Comparison of ENCODE assay signal across 29 mouse cellular contexts in the genomic region with DNA sequence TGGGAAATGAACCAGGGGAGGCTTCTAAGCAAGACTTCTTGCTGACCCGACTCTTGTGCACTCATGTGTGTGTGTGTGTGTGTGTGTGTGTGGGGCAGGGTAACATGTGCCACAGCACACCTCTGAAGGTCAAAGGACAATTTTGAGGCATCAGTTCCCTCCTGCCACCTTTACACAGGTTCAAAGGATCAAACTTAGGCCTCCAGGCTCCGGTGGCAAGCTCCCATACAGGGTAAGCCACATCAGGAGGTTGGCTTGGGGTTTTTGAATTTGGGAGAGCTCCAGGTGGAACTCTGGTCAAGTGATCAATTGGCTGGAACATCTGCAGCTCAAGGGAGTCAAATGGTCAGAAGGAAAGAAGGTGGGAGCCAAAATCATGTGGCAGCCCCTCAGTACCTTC. TPM values are rescaled to one million over a fixed set of nuclear protein-coding genes. Genes with fewer than 3 reads are reported as not detected.
DNase-seq lines count a peak whose midpoint lies in the region; ATAC-seq lines count a peak whose summit lies in the region.
"Had no signal": no experiment of that assay in that cellular context is flagged by ENCODE, and none has a peak within 500 bp of the region (broad histone marks: within the 10 kb centered on the region; RNA-seq: fewer than 3 reads in every experiment).

No protein-coding gene starts in this region.

- H3K4me1 ChIP-seq in kidney, embryonic 14.5 days (ENCODE audit: control insufficient read depth, insufficient read depth, low read length): no peaks in the 10 kb centered on the region
- H3K4me1 ChIP-seq: embryonic facial prominence, embryonic 10.5 days; embryonic facial prominence, embryonic 13.5 days; forebrain, embryonic 12.5 days; forebrain, embryonic 15.5 days; heart, embryonic 12.5 days; heart, embryonic 15.5 days; hindbrain, embryonic 10.5 days; hindbrain, embryonic 13.5 days had no signal

- H3K27ac ChIP-seq in kidney, embryonic 14.5 days (ENCODE audit: low read depth, low read length): no peak overlapping the region
- H3K27ac ChIP-seq: embryonic facial prominence, embryonic 10.5 days; embryonic facial prominence, embryonic 13.5 days; forebrain, embryonic 12.5 days; forebrain, embryonic 15.5 days; heart, embryonic 15.5 days; hindbrain, embryonic 10.5 days; hindbrain, embryonic 13.5 days had no signal

- no peaks in the 10 kb centered on the region for H3K9me3 ChIP-seq in kidney, embryonic 14.5 days (ENCODE audit: control insufficient read depth, low read length)
- H3K9me3 ChIP-seq: embryonic facial prominence, embryonic 10.5 days; embryonic facial prominence, embryonic 13.5 days; forebrain, embryonic 12.5 days; forebrain, embryonic 15.5 days; heart, embryonic 12.5 days; heart, embryonic 15.5 days; hindbrain, embryonic 10.5 days; hindbrain, embryonic 13.5 days had no signal

- no peaks in the 10 kb centered on the region for H3K27me3 ChIP-seq in kidney, embryonic 14.5 days (ENCODE audit: control insufficient read depth, insufficient read depth, low read length)
- H3K27me3 ChIP-seq: embryonic facial prominence, embryonic 13.5 days; forebrain, embryonic 15.5 days; heart, embryonic 15.5 days; hindbrain, embryonic 13.5 days had no signal

- no peaks in the 10 kb centered on the region for H3K36me3 ChIP-seq in kidney, embryonic 14.5 days (ENCODE audit: control insufficient read depth, insufficient read depth, low read length)
- H3K36me3 ChIP-seq: embryonic facial prominence, embryonic 10.5 days; embryonic facial prominence, embryonic 13.5 days; forebrain, embryonic 12.5 days; forebrain, embryonic 15.5 days; heart, embryonic 12.5 days; heart, embryonic 15.5 days; hindbrain, embryonic 10.5 days; hindbrain, embryonic 13.5 days had no signal

- H3K4me2 ChIP-seq in kidney, embryonic 14.5 days (replicated peaks; ENCODE audit: low read depth, low read length): no peak overlapping the region
- H3K4me2 ChIP-seq: embryonic facial prominence, embryonic 13.5 days; forebrain, embryonic 12.5 days; forebrain, embryonic 15.5 days; heart, embryonic 12.5 days; heart, embryonic 15.5 days; hindbrain, embryonic 13.5 days had no signal

- DNase-seq in adrenal gland, postnatal 10 days: peak; percentile 52
- DNase-seq in adrenal gland, adult 18-20 months (ENCODE audit: low spot score in 2 of 2): no peak
- DNase-seq in kidney, adult 18-20 months: peak; percentile 23
- peak; percentile 84 for DNase-seq in kidney, adult 9 months
- no peak for DNase-seq in kidney, postnatal 14 days
- peak; percentile 52 for DNase-seq in adipocyte (ENCODE audit: low spot score)
- DNase-seq in layer of hippocampus, postnatal 14 days (ENCODE audit: low spot score in 2 of 2): no peak
- DNase-seq: adrenal gland, adult 2 months; cerebellum, adult 11-12 months; cerebellum, adult 8-10 months; cerebellum, postnatal 10 days; cerebellum, postnatal 36 days; embryo, embryonic 11 days; gastrocnemius, postnatal 25 days; heart, adult 18-20 months; heart, postnatal 10 days; heart, postnatal 36 days had no signal

- no peak overlapping the region for H3K9ac ChIP-seq in kidney, embryonic 14.5 days (ENCODE audit: low read depth, low read length)
- H3K9ac ChIP-seq: embryonic facial prominence, embryonic 13.5 days; forebrain, embryonic 12.5 days; forebrain, embryonic 15.5 days; heart, embryonic 12.5 days; heart, embryonic 15.5 days; hindbrain, embryonic 13.5 days had no signal

- H3K4me3 ChIP-seq in kidney, embryonic 14.5 days (ENCODE audit: low read length): no peak overlapping the region
- H3K4me3 ChIP-seq: embryonic facial prominence, embryonic 10.5 days; embryonic facial prominence, embryonic 13.5 days; erythroblast, embryonic 14.5 days; forebrain, embryonic 12.5 days; forebrain, embryonic 15.5 days; heart, embryonic 12.5 days; heart, embryonic 15.5 days; hindbrain, embryonic 10.5 days; hindbrain, embryonic 13.5 days had no signal

- ATAC-seq in kidney, embryonic 14.5 days (ENCODE audit: low FRiP score, low TSS enrichment): no peak
- ATAC-seq: activated CD4-positive, CD25-positive, alpha-beta regulatory T cell, adult 4 months; forebrain, embryonic 15.5 days; hindbrain, embryonic 16.5 days had no signal

- WGBS in kidney, embryonic 14.5 days: 73% methylated on average over 2 of the region's 2 CpGs

RNA-seq across cellular contexts. Expression of a gene that starts 6.1 kb away (rescaled TPM):
- 100 to 1,000 TPM in 1 of 2 experiments, 10 to 100 TPM in 1; 93.6 to 102 TPM for total RNA-seq in adrenal gland, postnatal 10 days (2021)
- 100 to 1,000 TPM; 104 TPM for total RNA-seq in adrenal gland, adult 18-20 months (2021)
- polyA plus RNA-seq in kidney, embryonic 14.5 days (2014; fragmentation: Nextera tagmentation; extraction: Ambion mirVana): 36.4 and 59.2 TPM in 2 replicates
- 10 to 100 TPM; 81.7 to 88.5 TPM for total RNA-seq in layer of hippocampus, postnatal 14 days (2021)

RNA-seq across cellular contexts. Expression of a gene that starts 12.8 kb away (rescaled TPM):
- total RNA-seq in adrenal gland, postnatal 10 days (2021): 10 to 100 TPM; 46.5 to 54.0 TPM
- 10 to 100 TPM; 46.2 to 55.8 TPM for total RNA-seq in adrenal gland, adult 18-20 months (2021)
- 0.14 TPM in 1 of 2 replicates, not detected in the other for polyA plus RNA-seq in kidney, embryonic 14.5 days (2014; fragmentation: Nextera tagmentation; extraction: Ambion mirVana)
- total RNA-seq in layer of hippocampus, postnatal 14 days (2021): 100 to 1,000 TPM; 183 to 186 TPM
- total RNA-seq: gastrocnemius, postnatal 25 days had no signal
- polyA plus RNA-seq: activated CD4-positive, CD25-positive, alpha-beta regulatory T cell, adult 4 months; erythroblast, embryonic 14.5 days had no signal

Comparison
In these comparisons a context has a peak if more than half of its experiments do, and no peak if none do; other contexts are left out.
1. DNase-seq: peak in adrenal gland, postnatal 10 days (single experiment), kidney, adult 18-20 months (single experiment), kidney, adult 9 months (single experiment) and adipocyte (single experiment); none in adrenal gland, adult 18-20 months (0 of 2), kidney, postnatal 14 days (single experiment) and layer of hippocampus, postnatal 14 days (0 of 2).